Mouse (Mus musculus): ENCODE measurements around the gene Lsm10. TPM values are rescaled to one million over a fixed set of nuclear protein-coding genes. Genes with fewer than 3 reads are reported as not detected.
A peak's percentile ranks its signal among the peaks of the same experiment; 100 is the strongest.

Lsm10 gene
- polyA plus RNA-seq, 1 experiment from 2014 or later: 55.6 TPM

DNA sequence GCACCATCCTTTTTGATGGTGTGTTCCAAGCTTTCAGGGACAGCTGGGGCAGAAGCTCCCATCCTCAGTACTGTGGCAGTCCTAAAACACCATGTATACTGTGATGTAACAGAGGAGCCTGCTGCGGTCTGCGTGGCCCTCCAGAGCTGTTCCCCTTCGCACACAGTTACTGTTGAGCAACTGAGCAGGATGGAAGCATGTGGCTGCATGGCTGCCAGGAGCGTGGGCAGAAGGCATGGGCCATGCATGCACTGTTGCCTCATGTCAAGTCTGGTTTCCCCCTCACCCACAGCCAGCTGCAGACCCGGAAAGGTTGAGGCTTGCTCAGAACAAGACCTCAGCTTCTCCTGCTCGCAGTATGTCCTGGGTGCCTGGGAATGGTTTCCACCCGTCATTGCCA is 31.2 kb upstream of the Lsm10 start:
- no peak overlapping the region for H3K4me3 ChIP-seq (ENCODE audit: low read depth, low read length)
- no peaks in the 10 kb centered on the region for H3K4me1 ChIP-seq (replicated peaks; ENCODE audit: control insufficient read depth, insufficient read depth, low read length)
- H3K9me3 ChIP-seq (ENCODE audit: control insufficient read depth, low read length): no peaks in the 10 kb centered on the region
- no peak for DNase-seq (ENCODE audit: low spot score)
- H3K27ac ChIP-seq (ENCODE audit: low read depth): no peak overlapping the region
- no peak for ATAC-seq (replicated peaks; ENCODE audit: low FRiP score, low TSS enrichment, low read depth)
- no peaks in the 10 kb centered on the region for H3K27me3 ChIP-seq (replicated peaks; ENCODE audit: control insufficient read depth, insufficient read depth, low read length)
- H3K4me2 ChIP-seq (ENCODE audit: low read length): no peak overlapping the region
- no peaks in the 10 kb centered on the region for H3K36me3 ChIP-seq (ENCODE audit: control insufficient read depth, insufficient read depth, low read length)
- no peak overlapping the region for H3K9ac ChIP-seq (ENCODE audit: low read length)
- WGBS: 90% methylated on average over 7 of the region's 7 CpGs

DNA sequence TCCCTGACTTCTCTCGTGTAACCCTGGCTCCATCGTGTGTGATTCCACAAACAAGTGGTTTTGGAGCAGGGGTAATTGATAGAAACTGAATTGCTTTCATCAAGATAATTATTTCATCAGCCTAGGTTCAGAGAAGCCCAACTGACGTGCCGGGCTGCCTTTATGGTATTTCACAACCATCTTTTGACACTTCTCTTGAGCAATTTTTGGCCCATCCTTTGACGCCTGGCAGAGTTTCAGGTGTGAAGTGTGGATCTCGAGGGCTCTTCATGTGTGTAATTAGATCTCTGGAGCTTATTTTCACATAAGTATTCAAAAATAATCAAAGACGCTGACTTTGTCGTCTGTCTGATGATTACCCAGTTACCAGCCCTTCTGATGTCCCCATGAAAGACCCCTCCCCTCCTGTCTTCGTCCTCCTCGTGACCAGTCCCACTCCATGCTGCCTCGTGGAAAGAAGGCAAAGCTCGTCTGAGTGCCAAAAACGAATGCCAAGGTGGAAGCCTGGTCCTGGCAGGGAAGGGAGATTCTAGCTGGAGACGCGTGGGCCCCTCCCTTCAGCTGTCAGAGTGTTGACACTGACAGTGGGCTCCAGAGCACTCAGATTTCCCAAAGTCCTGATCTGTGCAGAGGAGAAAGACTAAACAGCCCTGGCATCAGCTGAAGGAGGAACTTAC is 28.9 kb upstream of the Lsm10 start:
- Histone ChIP-seq H3K9me3 (ENCODE audit: control insufficient read depth, low read length) (no peaks in the 10 kb centered on the region), H3K4me1 (replicated peaks; ENCODE audit: control insufficient read depth, insufficient read depth, low read length) (no peaks in the 10 kb centered on the region), H3K27ac (ENCODE audit: low read depth) (no peak overlapping the region), H3K9ac (ENCODE audit: low read length) (no peak overlapping the region), H3K36me3 (ENCODE audit: control insufficient read depth, insufficient read depth, low read length) (no peaks in the 10 kb centered on the region), H3K27me3 (replicated peaks; ENCODE audit: control insufficient read depth, insufficient read depth, low read length) (no peaks in the 10 kb centered on the region), H3K4me3 (ENCODE audit: low read depth, low read length) (no peak overlapping the region), H3K4me2 (ENCODE audit: low read length) (no peak overlapping the region)
- DNase-seq (ENCODE audit: low spot score) (no peak), ATAC-seq (replicated peaks; ENCODE audit: low FRiP score, low TSS enrichment, low read depth) (no peak)
- 73% methylated on average over 15 of the region's 15 CpGs for WGBS

DNA sequence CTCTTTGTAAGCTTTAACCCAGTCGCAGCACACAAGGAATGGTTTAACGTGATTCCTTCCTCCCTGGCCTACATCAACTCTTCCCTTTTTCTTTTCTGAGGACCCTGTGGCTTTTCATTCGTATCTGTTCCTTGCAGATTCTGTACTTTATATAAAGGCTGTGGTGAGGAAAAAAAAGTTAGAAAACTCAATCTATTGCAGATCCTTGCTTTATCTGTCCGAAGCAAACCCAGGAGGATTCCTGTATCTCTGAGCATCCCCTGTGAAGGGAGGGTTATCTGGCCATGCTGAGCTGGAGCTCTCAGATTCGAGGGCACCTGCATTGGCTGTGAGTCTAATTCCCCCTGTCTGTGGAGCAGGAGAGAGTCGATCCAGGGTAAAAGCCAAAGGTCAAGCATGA is 27.6 kb upstream of the Lsm10 start:
- no peak overlapping the region for H3K27ac ChIP-seq (ENCODE audit: low read depth)
- H3K27me3 ChIP-seq (replicated peaks; ENCODE audit: control insufficient read depth, insufficient read depth, low read length): no peaks in the 10 kb centered on the region
- H3K36me3 ChIP-seq (ENCODE audit: control insufficient read depth, insufficient read depth, low read length): no peaks in the 10 kb centered on the region
- no peak overlapping the region for H3K9ac ChIP-seq (ENCODE audit: low read length)
- DNase-seq (ENCODE audit: low spot score) (no peak), ATAC-seq (replicated peaks; ENCODE audit: low FRiP score, low TSS enrichment, low read depth) (no peak)
- no peaks in the 10 kb centered on the region for H3K9me3 ChIP-seq (ENCODE audit: control insufficient read depth, low read length)
- no peaks in the 10 kb centered on the region for H3K4me1 ChIP-seq (replicated peaks; ENCODE audit: control insufficient read depth, insufficient read depth, low read length)
- 86% methylated on average over 6 of the region's 6 CpGs for WGBS
- no peak overlapping the region for H3K4me3 ChIP-seq (ENCODE audit: low read depth, low read length)
- H3K4me2 ChIP-seq (ENCODE audit: low read length): no peak overlapping the region

DNA sequence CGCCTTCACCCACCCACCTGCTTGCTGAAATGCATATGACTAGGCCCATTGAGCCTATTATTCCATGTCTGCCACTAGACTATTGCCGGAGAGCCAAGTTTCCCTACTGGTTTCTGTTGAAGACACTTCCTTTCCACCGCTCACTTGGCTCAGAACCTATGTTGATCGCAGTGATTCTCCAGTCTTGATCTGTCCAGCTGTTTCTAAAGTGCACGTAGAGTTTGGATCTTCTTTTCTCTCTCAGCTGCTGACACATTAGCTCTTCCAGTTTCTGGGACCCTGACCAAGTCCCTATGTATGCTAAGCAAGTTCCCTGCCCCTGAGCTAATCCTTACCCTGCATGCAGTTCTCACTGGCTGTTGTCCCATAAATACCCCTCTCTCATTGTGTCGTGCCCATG is 18.6 kb upstream of the Lsm10 start:
- Histone ChIP-seq H3K9ac (ENCODE audit: low read length) (no peak overlapping the region), H3K27ac (ENCODE audit: low read depth) (no peak overlapping the region), H3K4me2 (ENCODE audit: low read length) (no peak overlapping the region), H3K36me3 (ENCODE audit: control insufficient read depth, insufficient read depth, low read length) (no peaks in the 10 kb centered on the region), H3K4me1 (replicated peaks; ENCODE audit: control insufficient read depth, insufficient read depth, low read length) (no peaks in the 10 kb centered on the region), H3K27me3 (replicated peaks; ENCODE audit: control insufficient read depth, insufficient read depth, low read length) (no peaks in the 10 kb centered on the region), H3K4me3 (ENCODE audit: low read depth, low read length) (no peak overlapping the region), H3K9me3 (ENCODE audit: control insufficient read depth, low read length) (no peaks in the 10 kb centered on the region)
- ATAC-seq (replicated peaks; ENCODE audit: low FRiP score, low TSS enrichment, low read depth) (no peak), DNase-seq (ENCODE audit: low spot score) (no peak)
- 84% methylated on average over 6 of the region's 6 CpGs for WGBS

DNA sequence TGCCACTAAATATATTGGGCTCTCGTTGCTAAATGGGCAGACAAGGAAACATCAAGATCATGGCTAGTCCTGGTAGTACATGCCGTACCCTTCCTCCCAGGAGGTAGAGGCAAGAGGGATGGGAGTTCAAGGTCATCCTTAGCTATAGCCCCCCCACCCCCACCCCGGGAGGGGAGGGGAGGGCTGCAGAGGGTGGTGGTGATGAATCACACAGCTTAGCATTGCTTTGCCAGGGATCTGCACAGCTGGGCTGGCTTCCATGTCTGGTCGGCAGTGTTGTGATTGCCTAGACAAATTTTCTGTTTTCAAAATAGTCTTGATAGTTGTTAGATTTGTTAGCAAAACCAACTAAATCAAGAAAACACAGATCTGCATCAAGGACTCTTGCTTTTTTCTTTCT is 17.2 kb upstream of the Lsm10 start:
- DNase-seq (ENCODE audit: low spot score) (no peak), ATAC-seq (replicated peaks; ENCODE audit: low FRiP score, low TSS enrichment, low read depth) (no peak)
- no peak overlapping the region for H3K27ac ChIP-seq (ENCODE audit: low read depth)
- no peaks in the 10 kb centered on the region for H3K27me3 ChIP-seq (replicated peaks; ENCODE audit: control insufficient read depth, insufficient read depth, low read length)
- no peaks in the 10 kb centered on the region for H3K4me1 ChIP-seq (replicated peaks; ENCODE audit: control insufficient read depth, insufficient read depth, low read length)
- no peak overlapping the region for H3K4me2 ChIP-seq (ENCODE audit: low read length)
- H3K9me3 ChIP-seq (ENCODE audit: control insufficient read depth, low read length): no peaks in the 10 kb centered on the region
- H3K36me3 ChIP-seq (ENCODE audit: control insufficient read depth, insufficient read depth, low read length): no peaks in the 10 kb centered on the region
- 74% methylated on average over 4 of the region's 4 CpGs for WGBS
- no peak overlapping the region for H3K9ac ChIP-seq (ENCODE audit: low read length)
- H3K4me3 ChIP-seq (ENCODE audit: low read depth, low read length): no peak overlapping the region

DNA sequence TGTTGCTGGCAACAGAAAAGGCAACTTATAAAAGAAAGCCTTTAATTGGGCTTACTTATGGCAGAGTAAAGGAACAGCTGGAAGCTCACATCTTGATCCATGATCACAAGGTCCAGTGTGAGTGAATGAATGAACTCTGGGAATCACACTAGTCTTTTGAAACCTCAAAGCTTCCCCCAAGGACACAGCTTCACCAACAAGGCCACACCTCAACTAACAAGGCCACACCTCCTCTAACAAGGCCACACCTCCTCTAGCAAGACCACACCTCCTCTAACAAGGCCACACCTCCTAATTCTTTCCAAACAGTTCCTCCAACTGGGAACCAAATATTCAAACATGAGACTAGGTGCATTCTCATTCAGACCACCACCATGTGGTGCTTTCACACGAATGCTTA is 14.8 kb upstream of the Lsm10 start:
- 88% methylated on average over 1 of the region's 1 CpGs for WGBS
- H3K36me3 ChIP-seq (ENCODE audit: control insufficient read depth, insufficient read depth, low read length): no peaks in the 10 kb centered on the region
- ATAC-seq (replicated peaks; ENCODE audit: low FRiP score, low TSS enrichment, low read depth) (no peak), DNase-seq (ENCODE audit: low spot score) (no peak)
- no peak overlapping the region for H3K9ac ChIP-seq (ENCODE audit: low read length)
- no peaks in the 10 kb centered on the region for H3K9me3 ChIP-seq (ENCODE audit: control insufficient read depth, low read length)
- H3K4me1 ChIP-seq (replicated peaks; ENCODE audit: control insufficient read depth, insufficient read depth, low read length): no peaks in the 10 kb centered on the region
- H3K27me3 ChIP-seq (replicated peaks; ENCODE audit: control insufficient read depth, insufficient read depth, low read length): no peaks in the 10 kb centered on the region
- H3K27ac ChIP-seq (ENCODE audit: low read depth): no peak overlapping the region
- no peak overlapping the region for H3K4me3 ChIP-seq (ENCODE audit: low read depth, low read length)
- H3K4me2 ChIP-seq (ENCODE audit: low read length): no peak overlapping the region

DNA sequence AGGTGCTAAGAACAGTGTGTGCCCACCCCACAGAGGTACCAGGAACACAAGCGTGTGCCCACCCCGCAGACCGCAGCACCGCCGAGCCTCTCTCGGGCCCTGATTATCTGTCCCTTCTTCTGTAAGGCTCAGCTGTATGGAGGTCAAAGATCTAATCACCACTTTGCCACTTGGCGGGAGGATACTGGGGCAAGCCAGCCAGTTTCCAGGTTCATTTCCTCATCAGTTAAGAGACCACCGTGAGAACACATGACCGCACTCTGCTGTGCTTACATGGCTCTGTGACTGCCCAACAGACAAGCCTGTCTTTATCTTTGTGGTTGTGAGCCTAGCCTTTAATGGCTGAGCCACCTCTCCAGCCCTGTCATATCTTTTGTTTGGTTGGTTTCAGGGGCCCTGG is 13.4 kb upstream of the Lsm10 start:
- H3K9me3 ChIP-seq (ENCODE audit: control insufficient read depth, low read length): no peaks in the 10 kb centered on the region
- 85% methylated on average over 9 of the region's 9 CpGs for WGBS
- 0 out of 2 replicates have a peak, but pooled peaks cover 4% of the 10 kb centered on the region for H3K36me3 ChIP-seq (ENCODE audit: control insufficient read depth, insufficient read depth, low read length)
- no peaks in the 10 kb centered on the region for H3K27me3 ChIP-seq (replicated peaks; ENCODE audit: control insufficient read depth, insufficient read depth, low read length)
- no peak overlapping the region for H3K27ac ChIP-seq (ENCODE audit: low read depth)
- no peak overlapping the region for H3K9ac ChIP-seq (ENCODE audit: low read length)
- H3K4me1 ChIP-seq (replicated peaks; ENCODE audit: control insufficient read depth, insufficient read depth, low read length): no peaks in the 10 kb centered on the region
- no peak for ATAC-seq (replicated peaks; ENCODE audit: low FRiP score, low TSS enrichment, low read depth)
- H3K4me3 ChIP-seq (ENCODE audit: low read depth, low read length): no peak overlapping the region
- H3K4me2 ChIP-seq (ENCODE audit: low read length): no peak overlapping the region
- DNase-seq (ENCODE audit: low spot score): no peak

DNA sequence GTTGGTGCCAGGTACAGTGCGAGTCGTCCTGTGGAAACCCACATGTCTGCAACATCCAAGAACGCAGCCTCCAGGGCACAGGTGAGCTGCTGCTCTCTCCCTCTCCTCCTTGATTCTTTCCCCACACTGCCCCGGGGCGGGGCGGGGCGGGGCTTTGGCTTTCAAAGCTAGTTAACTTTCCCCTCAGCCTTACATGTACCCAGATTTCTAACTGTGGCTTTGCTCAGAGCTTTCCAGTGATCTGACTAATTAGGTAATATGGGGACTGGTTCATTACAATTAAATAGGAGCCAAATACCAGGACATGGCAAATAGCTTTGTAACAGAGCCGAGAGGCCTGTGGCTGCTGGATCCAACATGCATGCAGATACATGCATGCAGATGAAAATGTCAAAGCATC is 12.0 kb upstream of the Lsm10 start:
- H3K9ac ChIP-seq (ENCODE audit: low read length): no peak overlapping the region
- no peaks in the 10 kb centered on the region for H3K27me3 ChIP-seq (replicated peaks; ENCODE audit: control insufficient read depth, insufficient read depth, low read length)
- H3K9me3 ChIP-seq (ENCODE audit: control insufficient read depth, low read length): no peaks in the 10 kb centered on the region
- no peak overlapping the region for H3K27ac ChIP-seq (ENCODE audit: low read depth)
- H3K4me2 ChIP-seq (ENCODE audit: low read length): no peak overlapping the region
- H3K4me1 ChIP-seq (replicated peaks; ENCODE audit: control insufficient read depth, insufficient read depth, low read length): no peaks in the 10 kb centered on the region
- 61% methylated on average over 8 of the region's 8 CpGs for whole genome bisulfite sequencing
- no peak for ATAC-seq (replicated peaks; ENCODE audit: low FRiP score, low TSS enrichment, low read depth)
- no peak for DNase-seq (ENCODE audit: low spot score)
- H3K36me3 ChIP-seq (ENCODE audit: control insufficient read depth, insufficient read depth, low read length): 0 out of 2 replicates have a peak, but pooled peaks cover 4% of the 10 kb centered on the region
- no peak overlapping the region for H3K4me3 ChIP-seq (ENCODE audit: low read depth, low read length)

DNA sequence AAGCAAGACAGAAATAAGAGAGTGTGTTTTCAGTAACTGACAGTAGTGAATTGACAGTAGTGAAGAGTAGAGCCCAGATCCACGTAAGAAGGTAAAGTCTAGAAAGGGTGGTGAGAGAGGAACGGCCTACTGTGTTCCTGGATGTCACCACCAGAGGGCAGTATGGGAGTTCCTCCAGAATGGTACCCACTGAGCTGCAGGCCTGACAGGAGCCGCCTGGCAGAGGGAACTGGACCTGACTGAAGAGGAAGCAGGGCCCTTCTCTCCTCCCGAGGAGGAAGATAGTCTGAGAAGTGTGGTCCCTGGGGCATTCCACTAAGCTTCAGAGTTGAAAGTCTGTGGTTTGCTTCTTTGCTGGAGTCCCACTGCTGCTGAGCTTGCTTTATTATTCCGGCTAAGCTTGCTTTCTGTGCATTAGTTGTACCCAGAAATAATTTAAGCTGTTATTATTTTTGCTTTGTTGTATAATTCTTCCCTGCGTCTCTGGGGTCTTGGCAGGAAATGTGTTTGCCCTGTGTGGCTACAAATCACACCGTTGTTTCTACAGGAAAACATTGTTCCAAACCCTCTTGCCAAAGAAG is 10.3 kb upstream of the Lsm10 start:
- H3K9me3 ChIP-seq (ENCODE audit: control insufficient read depth, low read length): no peaks in the 10 kb centered on the region
- H3K27me3 ChIP-seq (replicated peaks; ENCODE audit: control insufficient read depth, insufficient read depth, low read length): no peaks in the 10 kb centered on the region
- no peak overlapping the region for H3K27ac ChIP-seq (ENCODE audit: low read depth)
- no peaks in the 10 kb centered on the region for H3K4me1 ChIP-seq (replicated peaks; ENCODE audit: control insufficient read depth, insufficient read depth, low read length)
- ATAC-seq (replicated peaks; ENCODE audit: low FRiP score, low TSS enrichment, low read depth): peak; percentile 80; the same call in 1 of the 2 replicates
- DNase-seq (ENCODE audit: low spot score): peak; percentile 91
- H3K4me2 ChIP-seq (ENCODE audit: low read length): no peak overlapping the region
- H3K36me3 ChIP-seq (ENCODE audit: control insufficient read depth, insufficient read depth, low read length): 0 out of 2 replicates have a peak, but pooled peaks cover 4% of the 10 kb centered on the region
- no peak overlapping the region for H3K4me3 ChIP-seq (ENCODE audit: low read depth, low read length)
- H3K9ac ChIP-seq (ENCODE audit: low read length): no peak overlapping the region
- 26% methylated on average over 7 of the region's 7 CpGs for WGBS
